Mouse (Mus musculus) G1E (cell line): ENCODE data around the gene Stk38.

ENCODE experiments used
- CTCF ChIP-seq: IDR thresholded peaks from 2 replicates; pipeline ENCODE4 v1.5.1; 2012; ENCODE audit warnings: low read depth, low read length, inconsistent platforms, mixed read lengths
- GATA1 ChIP-seq: IDR thresholded peaks from 2 replicates; pipeline ENCODE4 v1.6.1; 2012; ENCODE audit warnings: borderline replicate concordance, low read length, inconsistent platforms, mixed read lengths
- TAL1 ChIP-seq: conservative IDR thresholded peaks from 2 replicates; pipeline ENCODE4 v1.6.1; 2012; ENCODE audit warnings: low read depth, low read length, inconsistent platforms, mixed read lengths

- no peak for TF ChIP-seq CTCF
- TF ChIP-seq GATA1 = no peak
- TF ChIP-seq TAL1 = no peak
Measured at GRCm38 (mm10) chr17:29005002-29005401, 2.8 kb downstream of the Stk38 start.
